Mouse (Mus musculus): ENCODE measurements at regions not wholly inside any gene's neighbourhood (a gene's known extent, or its start where the extent isn't known, plus 50 kb on each side); places are given as distances from the start of the nearest gene placed in this dataset.

DNA sequence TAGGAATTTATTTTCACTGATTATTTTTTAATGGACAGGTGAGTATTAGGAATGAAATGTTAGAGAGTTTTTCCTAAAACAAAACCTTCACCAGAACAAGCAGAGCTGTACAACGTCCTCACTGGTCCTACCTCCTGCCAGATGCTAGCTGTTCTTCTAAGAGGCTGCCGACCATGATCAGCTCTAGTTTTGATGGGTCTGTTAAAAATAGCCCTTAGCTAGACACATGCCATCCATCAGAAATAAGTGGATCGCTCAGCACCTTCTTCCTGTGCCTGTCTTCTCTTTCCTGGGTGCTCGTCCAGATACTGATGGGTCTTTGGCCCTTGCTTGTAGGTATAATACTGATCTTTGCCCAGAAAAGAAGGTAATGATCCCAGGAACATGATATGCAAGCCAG is 312.4 kb downstream of the Bche start:
- TF ChIP-seq CTCF (IDR thresholded peaks at IDR 0.05; ENCODE audit: extremely low read depth, insufficient read depth, low read length) (no peak), POLR2A (IDR thresholded peaks at IDR 0.05; ENCODE audit: extremely low read depth, insufficient read depth, low read length) (no peak)
